Mouse (Mus musculus) thymus, postnatal 10 days (tissue): ENCODE measurements around the gene Trub2.

Experiments
- DNase-seq, 2 experiments: peaks; one replicate each; pipeline ENCODE4 v3.0.0; 2021; ENCODE audit warnings: low spot score in 2 of 2

Gene Trub2

GRCm38 (mm10) chr2:29724664-29725365, 63.5 kb downstream of the Trub2 start:
- DNase-seq: peak; percentile 18 to 28

- no peak for DNase-seq
Observed at GRCm38 (mm10) chr2:29723132-29723531, 65.2 kb downstream of the Trub2 start.

DNA sequence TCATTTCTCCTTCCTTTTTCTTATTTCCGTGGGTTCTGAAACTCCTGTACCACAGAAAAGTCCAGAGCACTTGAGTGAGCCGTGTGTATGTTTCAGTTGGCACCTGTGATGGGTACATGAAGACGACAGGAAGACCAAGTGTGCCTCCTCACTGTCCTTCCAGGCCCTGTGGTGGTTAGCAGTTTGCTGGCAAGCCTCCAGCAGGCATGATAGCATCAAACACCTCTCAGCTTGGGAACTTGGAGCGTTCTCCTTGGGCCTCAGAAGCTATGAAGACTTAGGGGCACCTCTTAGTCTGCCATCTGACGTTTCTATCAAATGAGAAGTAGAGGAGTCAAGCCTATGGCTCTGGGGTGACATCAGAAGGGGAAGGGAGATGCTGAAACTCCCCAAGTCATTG, 69.7 kb downstream of the Trub2 start:
- peak; percentile 42 to 46 for DNase-seq

GRCm38 (mm10) chr2:29716691-29717090, 71.6 kb downstream of the Trub2 start:
- DNase-seq: no peak

DNA sequence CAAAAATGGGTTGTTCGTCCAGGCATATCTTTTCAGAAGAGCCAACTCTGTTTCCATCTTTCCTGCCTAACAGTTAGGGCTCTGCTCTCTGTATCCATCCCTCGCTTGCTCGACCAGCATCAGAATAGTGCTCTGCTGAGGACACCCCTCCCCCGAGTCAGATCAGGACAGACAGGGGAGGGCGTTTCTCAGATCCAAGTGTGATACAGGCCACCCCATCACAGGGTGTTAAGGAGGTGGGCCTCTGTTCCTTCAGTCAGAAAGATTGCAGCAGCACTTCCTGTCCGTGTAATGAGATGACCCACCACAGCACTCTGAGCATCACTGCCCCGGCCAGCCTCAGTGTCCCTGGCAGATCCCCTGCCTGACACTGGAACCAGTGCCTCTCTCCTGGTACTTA, 72.2 kb downstream of the Trub2 start:
- DNase-seq: no peak

GRCm38 (mm10) chr2:29714127-29714526, 74.2 kb downstream of the Trub2 start:
- no peak for DNase-seq

DNA sequence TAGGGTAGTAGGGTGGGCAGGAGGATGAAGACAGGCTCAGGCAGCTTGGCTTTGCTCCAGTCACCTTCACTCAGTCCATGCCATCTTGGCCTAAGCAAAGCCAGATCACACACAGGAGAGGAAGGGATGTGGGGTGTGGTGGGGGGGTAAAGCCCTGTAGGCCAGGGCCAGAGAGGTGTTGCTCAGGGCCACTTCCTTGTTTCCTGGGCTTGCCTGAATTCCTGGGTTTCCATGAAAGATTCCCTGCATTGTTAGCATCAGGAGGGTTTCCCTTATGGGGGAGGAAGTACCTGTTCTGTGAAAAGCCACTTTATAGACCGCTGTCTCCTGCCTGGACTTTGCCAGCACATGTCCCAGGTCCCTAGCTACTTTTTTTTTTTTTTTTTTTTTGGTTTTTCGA, 74.8 kb downstream of the Trub2 start:
- DNase-seq: no peak

GRCm38 (mm10) chr2:29711877-29712276, 76.4 kb downstream of the Trub2 start:
- no peak for DNase-seq
